Mouse (Mus musculus): ENCODE data around the gene Eml6. TPM values are rescaled to one million over a fixed set of nuclear protein-coding genes. Genes with fewer than 3 reads are reported as not detected.

Gene Eml6
- total RNA-seq, 2 experiments from 2014 or later = 32.4 to 35.0 TPM

Other genes with a start within 250 kb of the Eml6 start
- gene 4931440F15Rik, start 200.4 kb downstream of the Eml6 start, total RNA-seq (2021) = 1 to 10 TPM; 1.9 to 3.6 TPM
- 100 to 1,000 TPM; 570 to 594 TPM for gene Sptbn1, start 242.1 kb upstream of the Eml6 start, total RNA-seq (2021)

Data from layer of hippocampus, postnatal 36 days (tissue).